Mouse (Mus musculus) hindbrain, embryonic 10.5 days (tissue): Measurements from ENCODE around the gene Cdhr2. TPM values are rescaled to one million over a fixed set of nuclear protein-coding genes. Genes with fewer than 3 reads are reported as not detected.

Source experiments
- DNase-seq: peaks from one replicate; pipeline ENCODE4 v3.0.0-alpha.2; 2017; ENCODE audit warnings: low spot score
- H3K27ac ChIP-seq: fragments of 300-500 bp; sonication (generic); 2 replicates; pipeline ENCODE4 v1.5.1; 2016; ENCODE audit warnings: mild to moderate bottlenecking, moderate library complexity
- H3K27me3 ChIP-seq: fragments of 300-500 bp; sonication (generic); 2 replicates; pipeline ENCODE4 v1.6.1; 2016; ENCODE audit warnings: mild to moderate bottlenecking; ENCODE audit not compliant: poor library complexity, insufficient read depth, severe bottlenecking
- H3K36me3 ChIP-seq: fragments of 300-500 bp; sonication (generic); 2 replicates; pipeline ENCODE4 v1.6.1; 2016; ENCODE audit warnings: mild to moderate bottlenecking, moderate library complexity
- H3K4me1 ChIP-seq: fragments of 300-500 bp; sonication (generic); replicated peaks from 2 replicates; pipeline ENCODE4 v1.6.1; 2016; ENCODE audit warnings: mild to moderate bottlenecking
- H3K4me3 ChIP-seq: fragments of 300-500 bp; sonication (generic); 2 replicates; pipeline ENCODE4 v1.5.1; 2016; ENCODE audit warnings: mild to moderate bottlenecking, moderate library complexity
- H3K9me3 ChIP-seq: fragments of 300-500 bp; sonication (generic); 2 replicates; pipeline ENCODE4 v1.6.1; 2016; ENCODE audit warnings: mild to moderate bottlenecking, moderate library complexity
- WGBS: fragments of 180-500 bp; shearing (Covaris S2); methylation state at CpG from one replicate; pipeline ENCODE4 v1.1.7; 2016; 5-methylcytosine and 5-hydroxymethylcytosine counted together
- polyA plus RNA-seq: library from polyadenylated mRNA; unstranded; fragments of >200 nt; fragmentation: Nextera tagmentation; extraction: Ambion mirVana; gene quantifications from 2 replicates; pipeline ENCODE4 v1.2.1, GENCODE M21; 2016

Cdhr2 gene
- polyA plus RNA-seq, 1 experiment from 2014 or later = 0.07 TPM

DNA sequence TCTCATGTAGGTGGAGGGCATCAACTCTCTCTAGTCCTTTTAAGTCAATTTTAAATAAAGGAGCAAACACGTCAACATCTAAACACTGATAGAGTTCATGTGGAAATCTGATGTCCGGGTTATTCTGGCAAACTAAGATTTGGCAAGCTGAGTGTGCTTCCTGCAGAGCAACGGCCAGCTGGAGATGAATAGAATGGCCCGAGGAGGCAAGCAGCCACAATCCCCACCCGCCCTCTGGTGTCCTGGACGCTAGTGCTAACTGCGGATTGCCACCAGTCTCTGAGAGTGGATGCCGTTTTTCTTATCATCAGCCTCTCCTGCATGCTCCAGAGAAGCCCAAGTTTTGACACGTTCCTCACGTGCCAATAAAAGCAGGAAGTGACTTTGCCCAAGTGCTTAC, 45.6 kb downstream of the Cdhr2 start:
- Histone ChIP-seq H3K4me1 (peaks cover 47% of the 10 kb centered on the region), H3K27me3 (peaks cover 60% of the 10 kb centered on the region), H3K36me3 (peaks cover 9% of the 10 kb centered on the region), H3K4me3 (no peak overlapping the region), H3K27ac (no peak overlapping the region), H3K9me3 (no peaks in the 10 kb centered on the region)
- WGBS = 40% methylated on average over 10 of the region's 10 CpGs
- no peak for DNase-seq

DNA sequence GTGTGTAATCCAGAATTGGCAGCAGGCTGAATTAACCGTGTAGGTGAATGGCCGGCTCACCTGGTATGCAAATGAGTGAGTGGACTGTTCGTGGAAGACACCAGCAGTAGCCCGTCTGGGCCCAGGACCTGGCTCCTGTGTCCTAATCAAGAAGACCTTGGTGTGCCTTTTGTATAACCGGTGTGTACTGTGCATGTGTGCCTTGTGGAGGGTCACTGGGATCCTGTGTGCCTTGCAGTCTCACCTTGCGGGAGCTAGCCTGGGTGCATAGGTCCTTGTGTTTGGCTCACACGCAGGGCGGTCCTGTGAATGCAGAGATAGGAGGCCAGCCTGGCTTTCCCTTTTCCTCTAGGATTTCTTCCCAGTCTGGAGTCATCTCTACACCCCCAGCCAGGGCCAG, 46.9 kb downstream of the Cdhr2 start:
- WGBS = 85% methylated on average over 8 of the region's 8 CpGs
- no peak for DNase-seq
- peaks cover 73% of the 10 kb centered on the region for H3K27me3 ChIP-seq
- peaks cover 9% of the 10 kb centered on the region; the same call in 1 of the 2 replicates for H3K36me3 ChIP-seq
- peak overlapping the region; percentile 66 for H3K4me3 ChIP-seq
- H3K4me1 ChIP-seq = peaks cover 47% of the 10 kb centered on the region
- H3K27ac ChIP-seq = peak overlapping the region; percentile 88; the same call in 1 of the 2 replicates
- no peaks in the 10 kb centered on the region for H3K9me3 ChIP-seq

GRCm38 (mm10) chr13:54748721-54749060, 47.4 kb downstream of the Cdhr2 start:
- 48% methylated on average over 10 of the region's 10 CpGs for WGBS
- Histone ChIP-seq H3K27me3 (peaks cover 78% of the 10 kb centered on the region), H3K4me3 (peak overlapping the region; percentile 66), H3K4me1 (peaks cover 47% of the 10 kb centered on the region), H3K9me3 (no peaks in the 10 kb centered on the region), H3K36me3 (peaks cover 9% of the 10 kb centered on the region; the same call in 1 of the 2 replicates), H3K27ac (peak overlapping the region; percentile 88)
- no peak for DNase-seq

- Histone ChIP-seq H3K27ac (peak overlapping the region; percentile 88), H3K36me3 (peaks cover 9% of the 10 kb centered on the region; the same call in 1 of the 2 replicates), H3K27me3 (peaks cover 84% of the 10 kb centered on the region), H3K4me1 (peaks cover 47% of the 10 kb centered on the region), H3K4me3 (peak overlapping the region; percentile 66), H3K9me3 (no peaks in the 10 kb centered on the region)
- peak; percentile 71 for DNase-seq
- 2% methylated on average over 86 of the region's 100 CpGs for WGBS
Measured at GRCm38 (mm10) chr13:54749061-54749863, 48.0 kb downstream of the Cdhr2 start.

GRCm38 (mm10) chr13:54749864-54750411, 48.7 kb downstream of the Cdhr2 start, which contains the start of gene Gprin1:
Gprin1 (minus strand) TSS chr13:54749874.
- Histone ChIP-seq H3K27ac (peak within 1 kb of the TSS; percentile 88), H3K9me3 (no peaks in the 10 kb centered on the region), H3K4me1 (peaks cover 47% of the 10 kb centered on the region), H3K36me3 (peaks cover 6% of the 10 kb centered on the region; the same call in 1 of the 2 replicates), H3K4me3 (peak within 1 kb of the TSS; percentile 66), H3K27me3 (peaks cover 88% of the 10 kb centered on the region)
- DNase-seq = no peak
- WGBS = 2% methylated on average over 29 of the region's 29 CpGs

- DNase-seq = peak; percentile 43
- Histone ChIP-seq H3K36me3 (no peaks in the 10 kb centered on the region), H3K27me3 (peaks cover 88% of the 10 kb centered on the region), H3K4me1 (peaks cover 51% of the 10 kb centered on the region), H3K4me3 (no peak overlapping the region), H3K27ac (no peak overlapping the region), H3K9me3 (no peaks in the 10 kb centered on the region)
- 2% methylated on average over 8 of the region's 8 CpGs for WGBS
Measured at GRCm38 (mm10) chr13:54750699-54751098, 49.4 kb downstream of the Cdhr2 start.

GRCm38 (mm10) chr13:54752656-54753055, 51.4 kb downstream of the Cdhr2 start:
- WGBS = 79% methylated on average over 10 of the region's 10 CpGs
- peaks cover 95% of the 10 kb centered on the region for H3K27me3 ChIP-seq
- no peak for DNase-seq
- no peaks in the 10 kb centered on the region for H3K9me3 ChIP-seq
- peaks cover 40% of the 10 kb centered on the region for H3K4me1 ChIP-seq
- no peak overlapping the region for H3K27ac ChIP-seq
- H3K4me3 ChIP-seq = no peak overlapping the region
- no peaks in the 10 kb centered on the region for H3K36me3 ChIP-seq

GRCm38 (mm10) chr13:54753733-54754132, 52.5 kb downstream of the Cdhr2 start:
- WGBS = 73% methylated on average over 6 of the region's 6 CpGs
- Histone ChIP-seq H3K36me3 (no peaks in the 10 kb centered on the region), H3K4me1 (peaks cover 41% of the 10 kb centered on the region)

DNA sequence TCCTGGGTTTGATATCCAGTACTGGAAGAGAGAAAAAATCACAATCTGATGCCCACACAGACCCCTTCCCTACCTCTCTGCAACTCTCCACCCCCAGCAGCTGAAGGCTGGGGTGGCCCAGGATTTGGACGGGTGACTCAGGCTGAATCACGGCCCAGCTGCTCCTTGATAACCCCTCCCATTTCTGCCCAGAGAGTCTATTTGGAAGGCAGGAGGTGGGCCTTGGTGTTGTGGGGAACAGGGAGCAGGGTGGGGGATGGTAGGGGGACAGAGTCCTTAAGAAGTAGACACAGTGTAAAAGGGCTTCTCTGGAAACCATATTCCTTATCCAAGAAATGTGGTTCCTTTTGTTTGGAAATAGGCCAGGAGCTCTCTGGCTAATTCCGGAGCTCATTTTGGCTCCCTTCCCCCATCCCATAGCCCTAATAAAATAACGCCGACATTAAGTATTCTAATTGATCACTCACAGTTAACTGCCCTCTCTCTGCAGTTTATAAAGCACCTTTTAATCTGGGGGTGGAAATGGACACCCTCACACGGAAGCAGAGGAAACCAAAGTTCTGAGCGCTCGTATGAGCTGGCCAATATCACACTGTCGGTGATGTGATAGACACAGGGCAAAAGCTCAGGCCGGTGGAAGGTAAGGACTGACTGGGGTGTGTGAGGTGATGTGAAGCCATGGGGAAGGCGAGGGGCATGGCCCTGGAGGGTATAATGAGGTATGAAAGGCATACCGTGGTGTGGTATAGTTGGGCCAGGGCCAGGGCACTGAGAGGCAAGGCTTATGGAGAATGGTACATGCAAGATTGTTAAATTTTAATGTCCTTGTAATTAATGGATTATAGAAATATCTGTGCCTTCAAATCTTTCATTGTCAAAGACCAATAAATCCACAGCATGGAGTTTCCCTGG, 53.2 kb downstream of the Cdhr2 start:
- WGBS = 49% methylated on average over 12 of the region's 12 CpGs
- H3K27ac ChIP-seq = no peak overlapping the region

More at GRCm38 (mm10) chr13:54753733-54754132, 52.5 kb downstream of the Cdhr2 start:
- Histone ChIP-seq H3K27me3 (peaks cover 86% of the 10 kb centered on the region), H3K27ac (no peak overlapping the region), H3K9me3 (no peaks in the 10 kb centered on the region), H3K4me3 (no peak overlapping the region)
- DNase-seq = no peak

GRCm38 (mm10) chr13:54755201-54755830, 54.1 kb downstream of the Cdhr2 start:
- Histone ChIP-seq H3K9me3 (no peaks in the 10 kb centered on the region), H3K27ac (no peak overlapping the region; the same call in 1 of the 2 replicates), H3K4me3 (no peak overlapping the region), H3K4me1 (peaks cover 42% of the 10 kb centered on the region), H3K27me3 (peaks cover 85% of the 10 kb centered on the region), H3K36me3 (no peaks in the 10 kb centered on the region)
- 34% methylated on average over 9 of the region's 9 CpGs for WGBS
- DNase-seq = no peak

More for the DNA sequence above, 53.2 kb downstream of the Cdhr2 start:
- H3K9me3 ChIP-seq = no peaks in the 10 kb centered on the region
- peaks cover 85% of the 10 kb centered on the region for H3K27me3 ChIP-seq
- no peaks in the 10 kb centered on the region for H3K36me3 ChIP-seq
- no peak overlapping the region for H3K4me3 ChIP-seq
- H3K4me1 ChIP-seq = peaks cover 41% of the 10 kb centered on the region
- DNase-seq = no peak

DNA sequence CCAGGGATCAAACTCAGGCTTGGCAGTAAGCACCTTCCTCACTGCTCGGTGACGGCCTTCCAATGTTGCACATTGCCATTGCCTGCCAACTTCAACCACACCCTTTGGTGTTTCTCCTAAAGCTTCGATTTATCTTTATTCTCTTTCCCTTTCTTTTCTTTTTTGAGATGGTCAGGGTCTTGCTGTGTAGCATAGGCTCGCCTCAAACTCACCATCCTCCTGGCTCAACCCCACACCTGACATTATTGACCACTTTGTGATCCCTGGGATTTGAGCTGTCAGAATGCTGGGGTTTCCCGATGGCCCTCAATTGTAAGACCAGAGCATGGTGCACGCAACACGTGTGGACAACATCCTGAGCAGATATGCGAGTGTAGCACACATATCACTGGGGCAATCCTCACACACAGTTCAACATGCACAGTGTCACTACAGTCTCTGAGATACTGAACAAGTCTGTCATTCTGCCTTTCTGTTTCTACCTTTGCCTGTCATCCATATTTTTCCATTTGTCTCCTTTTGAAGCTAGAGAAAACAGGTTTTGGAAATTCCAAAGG, 55.0 kb downstream of the Cdhr2 start:
- 86% methylated on average over 8 of the region's 8 CpGs for WGBS
- Histone ChIP-seq H3K36me3 (no peaks in the 10 kb centered on the region), H3K9me3 (no peaks in the 10 kb centered on the region), H3K27ac (no peak overlapping the region), H3K4me1 (peaks cover 48% of the 10 kb centered on the region), H3K27me3 (peaks cover 85% of the 10 kb centered on the region), H3K4me3 (no peak overlapping the region)
- DNase-seq = no peak
